Mouse (Mus musculus) cortical plate, adult 2 months (tissue): ENCODE measurements around the gene Gal3st2. TPM values are rescaled to one million over a fixed set of nuclear protein-coding genes. Genes with fewer than 3 reads are reported as not detected.

Experiments
- polyA plus RNA-seq: library from polyadenylated mRNA; depleted of rRNA; stranded (reverse); fragments of >200 nt; gene quantifications from 2 replicates; pipeline ENCODE4 v1.2.3, GENCODE M21; 2012; rRNA removed

Gal3st2 gene
- polyA plus RNA-seq, 1 experiment: not detected

Other genes with a start within 250 kb of the Gal3st2 start
- gene Stk25, start 202.6 kb upstream of the Gal3st2 start, polyA plus RNA-seq: 404 and 424 TPM in 2 replicates
- 43.3 and 52.2 TPM in 2 replicates for gene Bok, start 175.6 kb upstream of the Gal3st2 start, polyA plus RNA-seq
- 50.6 and 50.7 TPM in 2 replicates for gene Atg4b, start 109.8 kb upstream of the Gal3st2 start, polyA plus RNA-seq
- 34.2 and 37.1 TPM in 2 replicates for gene Thap4, start 106.4 kb upstream of the Gal3st2 start, polyA plus RNA-seq
- gene Dtymk, start 59.4 kb upstream of the Gal3st2 start, polyA plus RNA-seq: 82.7 and 85.3 TPM in 2 replicates
- 8.6 and 8.9 TPM in 2 replicates for gene Ing5, start 57.3 kb upstream of the Gal3st2 start, polyA plus RNA-seq
- gene D2hgdh, start 36.4 kb upstream of the Gal3st2 start, polyA plus RNA-seq: 15.0 and 15.1 TPM in 2 replicates
- gene Gal3st2b, start 57.0 kb downstream of the Gal3st2 start, polyA plus RNA-seq: 0.17 TPM in 1 of 2 replicates, not detected in the other
- under 0.01 and 0.02 TPM in 2 replicates for gene Gal3st2c, start 129.2 kb downstream of the Gal3st2 start, polyA plus RNA-seq
- 9.0 and 9.6 TPM in 2 replicates for gene Neu4, start 159.1 kb downstream of the Gal3st2 start, polyA plus RNA-seq
- gene Pdcd1, start 191.2 kb downstream of the Gal3st2 start, polyA plus RNA-seq: 0.06 and 0.13 TPM in 2 replicates